Mouse (Mus musculus): ENCODE measurements around the gene Slc5a5.

DNA sequence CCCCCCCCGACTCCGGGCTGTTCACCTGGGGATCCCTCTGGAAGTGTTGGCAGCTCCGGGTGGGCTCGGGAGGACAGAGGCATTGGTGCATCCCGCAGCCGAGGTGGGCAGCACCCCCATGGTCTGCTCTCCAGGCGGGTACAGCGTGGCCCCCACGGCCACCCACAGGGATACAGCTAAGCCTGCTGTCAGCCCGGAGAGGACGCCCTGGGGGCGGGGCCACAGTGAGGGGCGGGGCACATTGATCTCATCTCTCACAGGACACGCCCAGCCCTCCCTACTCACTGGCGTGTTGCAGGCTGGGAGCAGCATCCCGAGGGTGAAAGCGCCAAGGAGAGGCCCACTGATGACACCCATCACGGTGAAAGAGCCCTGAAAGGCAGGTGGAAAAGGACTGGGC is 4.9 kb downstream of the Slc5a5 start:
- TF ChIP-seq CTCF (IDR thresholded peaks at IDR 0.05; ENCODE audit: insufficient read depth, low read length), result no peak
- TF ChIP-seq POLR2A (IDR thresholded peaks at IDR 0.05; ENCODE audit: borderline replicate concordance, extremely low read depth, low read depth, low read length), result no peak

All from lung, adult 2 months (tissue).